Mouse (Mus musculus) intestine, embryonic 15.5 days (tissue): ENCODE data around the gene Nfam1. TPM values are rescaled to one million over a fixed set of nuclear protein-coding genes. Genes with fewer than 3 reads are reported as not detected.
A peak's percentile ranks its signal among the peaks of the same experiment; 100 is the strongest.
"Not testable (repeated sequence)": the region's sequence is repeated elsewhere in the genome, so short reads cannot be mapped to it uniquely, and the experiment has no call there.

Experiments used
- ATAC-seq: fragments of 200-750 bp; cut with Nextera tagmentation; 2 replicates; pipeline ENCODE4 v1.8.0; 2017; ENCODE audit warnings: moderate TSS enrichment, moderate library complexity
- H3K27ac ChIP-seq: fragments of 300-500 bp; sonication (generic); 2 replicates; pipeline ENCODE4 v1.5.1; 2015; ENCODE audit warnings: mild to moderate bottlenecking, inconsistent platforms
- H3K27me3 ChIP-seq: fragments of 300-500 bp; sonication (generic); replicated peaks from 2 replicates; pipeline ENCODE4 v1.6.1; 2015; ENCODE audit warnings: inconsistent platforms
- H3K36me3 ChIP-seq: fragments of 300-500 bp; sonication (generic); 2 replicates; pipeline ENCODE4 v1.6.1; 2015; ENCODE audit warnings: inconsistent platforms
- H3K4me1 ChIP-seq: fragments of 300-500 bp; sonication (generic); replicated peaks from 2 replicates; pipeline ENCODE4 v1.6.1; 2015; ENCODE audit warnings: inconsistent platforms
- H3K4me2 ChIP-seq: fragments of 300-500 bp; sonication (generic); replicated peaks from 2 replicates; pipeline ENCODE4 v1.6.1; 2015; ENCODE audit warnings: mild to moderate bottlenecking, inconsistent platforms
- H3K4me3 ChIP-seq: fragments of 300-500 bp; sonication (generic); replicated peaks from 2 replicates; pipeline ENCODE4 v1.5.1; 2015; ENCODE audit warnings: inconsistent platforms
- H3K9ac ChIP-seq: fragments of 300-500 bp; sonication (generic); 2 replicates; pipeline ENCODE4 v1.6.1; 2015; ENCODE audit warnings: inconsistent platforms
- H3K9me3 ChIP-seq: fragments of 300-500 bp; sonication (generic); 2 replicates; pipeline ENCODE4 v1.6.1; 2016; ENCODE audit warnings: inconsistent platforms
- WGBS: fragments of 180-500 bp; shearing (Covaris S2); methylation state at CpG from one replicate; pipeline ENCODE4 v1.1.7; 2015; 5-methylcytosine and 5-hydroxymethylcytosine counted together
- polyA plus RNA-seq: library from polyadenylated mRNA; unstranded; fragments of >200 nt; fragmentation: Nextera tagmentation; extraction: Ambion mirVana; gene quantifications from 2 replicates; pipeline ENCODE4 v1.2.1, GENCODE M21; 2015

Nfam1 gene
- polyA plus RNA-seq, 1 experiment from 2014 or later: 3.8 TPM

DNA sequence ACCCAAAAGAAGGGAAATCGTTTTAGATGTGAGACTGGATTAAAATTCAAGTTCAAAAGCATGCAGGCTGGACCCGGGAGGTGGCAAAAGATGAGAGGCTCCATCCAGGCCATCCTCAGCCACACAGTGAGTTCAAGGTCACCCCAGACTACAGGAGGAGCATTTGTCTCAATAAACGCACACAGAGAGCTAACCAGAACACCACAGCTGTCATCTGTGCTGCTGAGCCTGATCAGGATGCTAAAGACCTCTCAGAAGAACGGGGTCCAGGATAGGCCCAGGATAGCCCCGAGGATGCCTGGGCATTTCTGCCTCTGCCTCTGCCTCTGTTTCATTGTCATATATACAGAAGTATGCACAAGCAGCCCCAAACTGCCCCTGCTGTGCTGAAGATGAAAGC is 22.5 kb upstream of the Nfam1 start:
- no peaks in the 10 kb centered on the region for H3K27me3 ChIP-seq
- no peak overlapping the region for H3K4me3 ChIP-seq
- no peak for ATAC-seq
- WGBS: 51% methylated on average over 5 of the region's 5 CpGs
- no peak overlapping the region for H3K4me2 ChIP-seq
- no peaks in the 10 kb centered on the region for H3K36me3 ChIP-seq
- H3K27ac ChIP-seq: no peak overlapping the region
- no peak overlapping the region for H3K9ac ChIP-seq
- H3K9me3 ChIP-seq: no peaks in the 10 kb centered on the region
- peaks cover 7% of the 10 kb centered on the region for H3K4me1 ChIP-seq

DNA sequence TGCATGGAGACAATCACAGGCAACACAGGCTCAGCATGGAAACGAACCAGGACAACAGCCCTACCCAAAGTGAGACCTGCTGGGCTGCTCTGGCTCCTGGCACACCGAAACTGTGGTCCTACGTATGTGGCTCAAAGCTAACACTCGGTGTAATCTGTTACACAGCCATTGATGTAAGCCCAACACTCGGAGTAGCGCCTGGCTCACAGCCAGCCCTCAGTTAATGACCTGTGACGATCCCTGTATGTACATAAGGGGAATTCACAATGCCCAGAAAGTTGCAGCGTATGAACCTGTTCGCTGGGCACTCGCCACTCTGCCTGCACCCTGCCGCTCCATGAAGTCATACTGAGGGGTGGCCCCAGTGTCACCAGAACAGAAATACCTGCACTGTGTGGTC is 20.2 kb upstream of the Nfam1 start:
- Histone ChIP-seq H3K4me2 (no peak overlapping the region), H3K9ac (no peak overlapping the region), H3K27me3 (no peaks in the 10 kb centered on the region), H3K4me3 (no peak overlapping the region), H3K4me1 (peaks cover 7% of the 10 kb centered on the region), H3K27ac (no peak overlapping the region), H3K9me3 (no peaks in the 10 kb centered on the region), H3K36me3 (no peaks in the 10 kb centered on the region)
- 45% methylated on average over 11 of the region's 11 CpGs for WGBS
- ATAC-seq: 0 out of 2 replicates have a peak, but pooled peaks have one; percentile 28

- no peak overlapping the region for H3K27ac ChIP-seq
- ATAC-seq: no peak
- H3K4me3 ChIP-seq: no peak overlapping the region
- H3K36me3 ChIP-seq: no peaks in the 10 kb centered on the region
- H3K9ac ChIP-seq: no peak overlapping the region
- H3K4me1 ChIP-seq: peaks cover 7% of the 10 kb centered on the region
- no peaks in the 10 kb centered on the region for H3K27me3 ChIP-seq
- H3K9me3 ChIP-seq: no peaks in the 10 kb centered on the region
- H3K4me2 ChIP-seq: no peak overlapping the region
- WGBS: 68% methylated on average over 6 of the region's 6 CpGs
Observed at GRCm38 (mm10) chr15:83052341-83053104, 19.4 kb upstream of the Nfam1 start.

DNA sequence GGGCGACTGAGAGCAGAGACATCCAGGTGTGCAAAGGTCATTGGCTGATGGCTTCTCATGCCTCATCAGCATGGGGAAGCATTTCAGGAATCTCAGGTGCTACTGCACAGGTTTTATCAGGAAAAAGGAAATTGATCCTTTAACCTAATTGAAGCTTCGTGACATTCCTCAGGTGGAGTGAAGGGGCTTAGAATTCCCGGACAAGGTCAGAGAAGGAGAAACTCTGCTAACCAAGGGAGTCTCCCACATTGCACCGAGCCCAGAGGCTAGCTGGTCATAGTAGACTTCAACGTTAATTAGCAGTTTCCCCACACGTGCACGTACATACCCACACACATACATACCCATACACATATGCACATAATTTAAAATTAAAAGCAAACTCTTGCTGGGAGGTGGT is 13.6 kb upstream of the Nfam1 start:
- 73% methylated on average over 7 of the region's 7 CpGs for WGBS

DNA sequence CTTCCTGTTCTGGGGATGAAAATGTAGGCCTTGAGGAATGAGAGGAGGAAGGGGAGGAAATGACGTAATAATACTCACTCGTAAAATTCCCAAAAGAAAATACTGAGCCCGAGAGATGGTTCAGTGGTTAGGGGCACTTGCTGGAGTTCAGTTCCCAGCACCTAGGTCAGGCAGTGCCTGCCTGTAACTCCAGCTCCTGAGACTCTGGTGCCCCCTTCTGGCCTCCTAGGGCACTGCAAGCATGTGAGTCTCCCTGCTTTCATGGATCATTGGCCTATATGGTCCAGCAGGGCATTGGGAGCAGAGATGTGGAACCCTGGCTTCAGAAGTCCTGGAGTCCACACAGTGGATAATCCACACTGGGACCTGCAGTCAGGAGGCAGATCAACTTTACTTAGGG is 13.2 kb upstream of the Nfam1 start:
- Histone ChIP-seq H3K27me3 (no peaks in the 10 kb centered on the region), H3K9ac (no peak overlapping the region), H3K4me1 (peaks cover 16% of the 10 kb centered on the region), H3K27ac (no peak overlapping the region), H3K9me3 (no peaks in the 10 kb centered on the region), H3K4me2 (no peak overlapping the region), H3K4me3 (no peak overlapping the region), H3K36me3 (no peaks in the 10 kb centered on the region)
- 87% methylated on average over 3 of the region's 3 CpGs for WGBS
- ATAC-seq: no peak

More for the DNA sequence above, 13.6 kb upstream of the Nfam1 start:
- no peak for ATAC-seq
- H3K4me1 ChIP-seq: peaks cover 16% of the 10 kb centered on the region
- no peak overlapping the region for H3K4me3 ChIP-seq
- no peak overlapping the region for H3K4me2 ChIP-seq
- H3K9me3 ChIP-seq: no peaks in the 10 kb centered on the region
- no peaks in the 10 kb centered on the region for H3K36me3 ChIP-seq
- no peak overlapping the region for H3K9ac ChIP-seq
- no peak overlapping the region for H3K27ac ChIP-seq
- H3K27me3 ChIP-seq: no peaks in the 10 kb centered on the region

- not testable (repeated sequence) for H3K9me3 ChIP-seq, H3K4me2 ChIP-seq, H3K4me3 ChIP-seq, H3K27me3 ChIP-seq, H3K36me3 ChIP-seq, ATAC-seq, H3K9ac ChIP-seq, H3K27ac ChIP-seq
- H3K4me1 ChIP-seq: peaks cover 16% of the 10 kb centered on the region
- WGBS: 82% methylated on average over 5 of the region's 5 CpGs
Observed at GRCm38 (mm10) chr15:83045565-83045964, 12.5 kb upstream of the Nfam1 start.

- no peak overlapping the region for H3K27ac ChIP-seq
- H3K4me3 ChIP-seq: no peak overlapping the region
- no peaks in the 10 kb centered on the region for H3K36me3 ChIP-seq
- peak; percentile 58; the same call in 1 of the 2 replicates for ATAC-seq
- WGBS: 61% methylated on average over 22 of the region's 22 CpGs
- 0 out of 2 replicates have a peak overlapping the region, but pooled peaks have one; percentile 6 for H3K4me2 ChIP-seq
- H3K9ac ChIP-seq: no peak overlapping the region
- H3K9me3 ChIP-seq: no peaks in the 10 kb centered on the region
- peaks cover 36% of the 10 kb centered on the region for H3K4me1 ChIP-seq
- no peaks in the 10 kb centered on the region for H3K27me3 ChIP-seq
Observed at GRCm38 (mm10) chr15:83043362-83043708, 10.2 kb upstream of the Nfam1 start.

DNA sequence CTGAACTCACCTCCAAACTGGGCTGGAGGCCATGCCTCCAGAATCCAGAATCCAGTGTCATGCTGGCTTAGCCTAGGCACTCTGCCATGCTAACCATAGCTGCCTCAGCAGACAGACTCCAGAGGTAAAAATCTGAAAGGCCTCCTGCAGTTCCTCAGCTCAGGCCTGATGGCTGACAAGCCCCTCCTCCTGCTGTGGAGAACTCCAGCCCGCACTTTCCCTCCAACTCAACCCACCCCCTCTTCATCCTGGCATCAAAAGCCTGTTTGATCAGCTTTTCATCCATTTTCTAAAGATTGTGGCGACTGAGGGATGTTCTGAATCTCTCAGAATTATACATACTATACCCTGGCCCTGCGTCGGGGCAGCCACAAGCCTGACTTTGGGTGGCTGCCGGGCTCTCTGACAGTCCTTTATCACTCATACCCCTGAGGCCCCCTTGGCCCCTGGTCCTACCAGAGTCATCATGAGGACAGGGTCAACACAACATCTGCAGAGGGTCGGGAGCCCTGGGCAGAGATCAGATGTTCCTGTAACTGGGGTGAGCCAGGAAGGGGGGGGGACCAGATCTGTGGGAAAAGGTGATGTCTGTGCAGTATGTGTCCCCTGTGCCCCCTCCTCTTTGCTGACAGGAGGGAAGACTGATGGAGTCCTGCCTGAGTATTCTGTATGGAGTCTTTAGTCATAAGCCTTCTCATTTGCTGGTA is 9.7 kb upstream of the Nfam1 start:
- H3K27me3 ChIP-seq: no peaks in the 10 kb centered on the region
- H3K27ac ChIP-seq: no peak overlapping the region
- 12% methylated on average over 6 of the region's 6 CpGs for WGBS
- no peaks in the 10 kb centered on the region for H3K9me3 ChIP-seq
- H3K4me3 ChIP-seq: no peak overlapping the region
- H3K36me3 ChIP-seq: no peaks in the 10 kb centered on the region
- no peak overlapping the region for H3K9ac ChIP-seq
- peak; percentile 21; the same call in 1 of the 2 replicates for ATAC-seq
- H3K4me1 ChIP-seq: peaks cover 40% of the 10 kb centered on the region
- peak overlapping the region; percentile 6; the same call in 1 of the 2 replicates for H3K4me2 ChIP-seq

DNA sequence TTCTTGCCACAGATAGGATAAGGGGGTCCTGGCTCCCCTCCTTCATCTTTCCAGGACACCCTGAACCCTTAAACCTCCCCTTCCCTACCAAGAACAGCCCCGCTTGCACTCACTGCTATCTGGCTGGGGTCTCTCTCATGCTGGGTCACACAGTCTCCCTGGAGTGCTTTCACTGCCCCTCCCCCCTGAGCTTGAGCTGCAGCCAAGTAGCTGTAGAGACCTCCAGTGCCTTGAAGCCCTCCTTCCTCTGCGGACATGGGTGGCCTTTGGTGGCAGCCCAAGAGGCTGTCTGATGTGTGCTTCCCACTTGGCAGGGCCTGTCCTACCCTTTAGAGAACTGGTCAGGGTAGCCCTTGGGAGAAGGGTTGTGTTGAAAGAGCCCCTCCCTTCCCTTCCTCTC is 7.0 kb upstream of the Nfam1 start:
- Histone ChIP-seq H3K27ac (no peak overlapping the region), H3K4me1 (peaks cover 52% of the 10 kb centered on the region), H3K9ac (no peak overlapping the region), H3K9me3 (no peaks in the 10 kb centered on the region), H3K27me3 (no peaks in the 10 kb centered on the region), H3K4me2 (no peak overlapping the region), H3K36me3 (no peaks in the 10 kb centered on the region), H3K4me3 (no peak overlapping the region)
- WGBS: 51% methylated on average over 2 of the region's 2 CpGs
- ATAC-seq: no peak

GRCm38 (mm10) chr15:83038812-83039211 is 5.7 kb upstream of the Nfam1 start:
- peaks cover 59% of the 10 kb centered on the region for H3K4me1 ChIP-seq

DNA sequence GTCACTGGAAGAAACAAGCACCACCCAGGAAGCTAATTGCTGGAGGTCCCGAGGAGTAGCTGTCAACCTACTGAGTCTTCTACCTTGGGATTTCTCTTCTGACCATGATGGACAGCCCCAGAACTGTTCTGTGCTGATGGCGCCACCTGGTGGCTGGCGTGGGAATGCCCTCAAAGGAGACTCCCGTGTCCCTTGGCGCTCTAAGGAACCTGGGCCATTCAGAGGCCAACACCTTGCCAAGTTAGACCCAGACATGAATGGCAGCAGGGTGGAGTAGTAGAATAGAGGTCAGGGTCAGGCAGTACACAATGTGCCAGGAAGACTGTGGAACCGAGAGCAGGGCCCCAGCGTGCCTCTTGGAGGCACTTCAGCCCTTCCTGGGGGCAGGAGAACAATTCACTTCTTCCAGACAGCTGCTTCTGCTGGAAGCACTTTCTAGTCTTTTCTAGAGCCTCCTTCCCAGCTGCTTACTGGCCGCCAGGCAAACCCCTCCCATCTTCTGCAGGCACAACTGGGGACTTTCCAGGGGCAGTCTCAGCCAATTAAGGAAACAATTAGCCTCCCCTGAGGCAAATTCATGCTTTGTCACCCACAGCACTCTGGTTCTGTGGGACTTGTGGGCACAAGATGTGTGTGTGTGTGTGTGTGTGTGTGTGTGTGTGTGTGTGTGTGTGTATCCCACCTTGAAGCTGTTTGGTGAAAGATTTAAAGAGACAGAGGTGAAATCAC is 4.8 kb upstream of the Nfam1 start:
- Histone ChIP-seq H3K9ac (no peak overlapping the region), H3K27me3 (0 out of 2 replicates have a peak, but pooled peaks cover 3% of the 10 kb centered on the region), H3K4me2 (no peak overlapping the region), H3K36me3 (no peaks in the 10 kb centered on the region), H3K4me1 (peaks cover 57% of the 10 kb centered on the region), H3K27ac (no peak overlapping the region), H3K4me3 (no peak overlapping the region), H3K9me3 (no peaks in the 10 kb centered on the region)
- 5% methylated on average over 8 of the region's 8 CpGs for WGBS
- ATAC-seq: peak; percentile 70

More at GRCm38 (mm10) chr15:83038812-83039211, 5.7 kb upstream of the Nfam1 start:
- ATAC-seq: no peak
- WGBS: 68% methylated on average over 3 of the region's 3 CpGs
- Histone ChIP-seq H3K4me2 (no peak overlapping the region), H3K9me3 (no peaks in the 10 kb centered on the region), H3K36me3 (no peaks in the 10 kb centered on the region), H3K9ac (no peak overlapping the region), H3K27me3 (no peaks in the 10 kb centered on the region), H3K27ac (no peak overlapping the region), H3K4me3 (no peak overlapping the region)

GRCm38 (mm10) chr15:83036900-83037519 is 3.9 kb upstream of the Nfam1 start:
- Histone ChIP-seq H3K9ac (no peak overlapping the region), H3K36me3 (no peaks in the 10 kb centered on the region), H3K4me2 (no peak overlapping the region), H3K9me3 (no peaks in the 10 kb centered on the region), H3K4me3 (no peak overlapping the region), H3K27me3 (0 out of 2 replicates have a peak, but pooled peaks cover 3% of the 10 kb centered on the region), H3K27ac (no peak overlapping the region), H3K4me1 (peaks cover 53% of the 10 kb centered on the region)
- 59% methylated on average over 14 of the region's 14 CpGs for WGBS
- ATAC-seq: peak; percentile 41
